Mouse (Mus musculus) testis, adult 2 months (tissue): ENCODE data around the gene Palld. TPM values are rescaled to one million over a fixed set of nuclear protein-coding genes. Genes with fewer than 3 reads are reported as not detected.

Experiments used
- H3K27ac ChIP-seq: fragments of 200-500 bp; 2 replicates; pipeline ENCODE4 v1.5.1; 2012; ENCODE audit warnings: low read depth, low read length; ENCODE audit not compliant: control insufficient read depth, insufficient read depth
- H3K27me3 ChIP-seq: fragments of 200-500 bp; 2 replicates; pipeline ENCODE4 v1.6.1; 2012; ENCODE audit warnings: mild to moderate bottlenecking, low read length, moderate library complexity; ENCODE audit not compliant: control insufficient read depth, insufficient read depth
- H3K36me3 ChIP-seq: fragments of 200-500 bp; 2 replicates; pipeline ENCODE4 v1.6.1; 2012; ENCODE audit warnings: mild to moderate bottlenecking, low read length; ENCODE audit not compliant: control insufficient read depth, insufficient read depth
- H3K4me1 ChIP-seq: fragments of 200-500 bp; 2 replicates; pipeline ENCODE4 v1.6.1; 2012; ENCODE audit warnings: low read length; ENCODE audit not compliant: control insufficient read depth, insufficient read depth
- H3K4me3 ChIP-seq: fragments of 200-500 bp; 2 replicates; pipeline ENCODE4 v1.5.1; 2012; ENCODE audit warnings: low read depth, mild to moderate bottlenecking, low read length, moderate library complexity, mixed read lengths; ENCODE audit not compliant: control insufficient read depth
- CTCF ChIP-seq: fragments of 200-500 bp; IDR thresholded peaks from 2 replicates; pipeline ENCODE4 v1.5.1; 2012; ENCODE audit warnings: low read depth, mild to moderate bottlenecking, inconsistent platforms, low read length, moderate library complexity; ENCODE audit not compliant: control insufficient read depth, insufficient read depth, insufficient replicate concordance
- POLR2A ChIP-seq: fragments of 200-500 bp; IDR thresholded peaks from 2 replicates; pipeline ENCODE4 v1.6.1; 2012; ENCODE audit warnings: low read depth, mild to moderate bottlenecking, inconsistent platforms, low read length, moderate library complexity; ENCODE audit not compliant: control insufficient read depth
- polyA plus RNA-seq: library from polyadenylated mRNA; depleted of rRNA; stranded (reverse); fragments of >200 nt; gene quantifications from 2 replicates; pipeline ENCODE4 v1.2.3, GENCODE M21; 2012

Palld gene
- polyA plus RNA-seq, 1 experiment, result 7.8 TPM

DNA sequence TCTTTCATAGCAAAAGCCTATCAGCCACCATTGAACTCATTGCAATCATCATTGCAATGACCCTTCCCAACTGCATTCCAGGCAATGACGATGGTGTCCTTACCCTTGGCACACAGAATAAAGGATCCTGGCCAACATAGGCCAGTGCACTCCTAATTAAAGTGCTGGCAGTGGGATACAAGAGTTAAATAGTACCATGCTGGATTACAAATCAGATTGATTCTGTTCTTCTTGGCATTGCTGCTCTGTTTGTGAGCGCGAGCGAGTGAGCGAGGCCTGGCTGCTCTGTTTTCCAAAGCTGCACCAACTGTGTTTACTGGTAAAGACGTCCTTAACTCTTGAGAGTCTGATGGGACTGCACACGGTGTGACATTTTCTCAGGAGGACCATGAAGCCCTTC, 37.1 kb downstream of the Palld start:
- Histone ChIP-seq H3K36me3 (no peaks in the 10 kb centered on the region), H3K27me3 (no peaks in the 10 kb centered on the region), H3K27ac (no peak overlapping the region), H3K4me3 (no peak overlapping the region), H3K4me1 (no peaks in the 10 kb centered on the region)
- TF ChIP-seq CTCF, result no peak
- no peak for TF ChIP-seq POLR2A

DNA sequence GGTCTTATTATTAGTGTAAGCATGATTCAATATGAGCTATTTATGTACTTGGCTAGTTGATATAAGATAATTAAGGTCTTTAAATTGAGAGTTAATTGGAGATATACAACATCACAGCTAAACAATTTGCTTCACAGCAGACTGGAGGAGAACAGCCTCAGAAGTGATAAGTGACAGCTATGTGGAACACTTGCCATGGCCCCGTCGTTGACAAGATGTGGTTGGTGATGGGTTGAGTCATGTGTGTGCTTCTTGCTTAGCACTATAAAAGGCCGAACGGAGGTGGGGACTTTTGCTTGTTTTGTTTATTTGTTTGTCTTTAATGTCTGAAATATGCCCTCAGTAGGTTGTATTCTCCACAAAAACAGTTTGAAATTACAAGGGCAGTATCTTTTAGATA, 51.2 kb downstream of the Palld start:
- Histone ChIP-seq H3K27me3 (no peaks in the 10 kb centered on the region), H3K27ac (no peak overlapping the region), H3K4me3 (no peak overlapping the region), H3K4me1 (peaks cover 3% of the 10 kb centered on the region), H3K36me3 (no peaks in the 10 kb centered on the region)
- no peak for TF ChIP-seq CTCF
- no peak for TF ChIP-seq POLR2A

DNA sequence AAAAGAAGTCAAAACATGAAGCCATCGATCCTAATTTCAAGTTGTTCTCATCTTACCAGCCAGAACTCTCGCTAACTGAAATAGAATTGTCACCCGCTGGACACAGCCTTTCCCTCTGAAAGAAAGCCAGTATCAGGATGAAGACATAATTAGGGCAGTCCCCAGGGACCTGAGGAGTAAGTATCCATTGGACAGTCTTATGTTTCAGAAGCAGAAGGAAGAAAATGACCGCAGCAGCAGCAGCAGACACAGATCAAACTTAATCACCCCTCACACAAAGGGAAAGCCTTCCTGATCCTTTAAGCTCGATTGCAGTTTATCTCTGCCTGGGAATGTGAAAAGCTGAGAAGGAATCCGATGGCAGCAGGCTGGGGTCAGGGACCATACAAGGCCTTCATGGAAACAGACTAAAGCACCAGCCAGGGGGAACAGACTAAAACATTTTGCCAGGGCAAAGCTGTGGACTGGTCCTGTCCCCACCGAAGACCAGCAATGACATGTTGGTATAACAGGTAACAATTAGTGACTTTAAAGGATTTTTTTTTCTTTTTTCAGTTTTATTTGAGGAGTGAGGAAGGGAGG, 53.8 kb downstream of the Palld start:
- Histone ChIP-seq H3K27ac (no peak overlapping the region), H3K27me3 (no peaks in the 10 kb centered on the region), H3K4me3 (no peak overlapping the region), H3K4me1 (peaks cover 3% of the 10 kb centered on the region), H3K36me3 (no peaks in the 10 kb centered on the region)
- TF ChIP-seq POLR2A (no peak), CTCF (no peak)

DNA sequence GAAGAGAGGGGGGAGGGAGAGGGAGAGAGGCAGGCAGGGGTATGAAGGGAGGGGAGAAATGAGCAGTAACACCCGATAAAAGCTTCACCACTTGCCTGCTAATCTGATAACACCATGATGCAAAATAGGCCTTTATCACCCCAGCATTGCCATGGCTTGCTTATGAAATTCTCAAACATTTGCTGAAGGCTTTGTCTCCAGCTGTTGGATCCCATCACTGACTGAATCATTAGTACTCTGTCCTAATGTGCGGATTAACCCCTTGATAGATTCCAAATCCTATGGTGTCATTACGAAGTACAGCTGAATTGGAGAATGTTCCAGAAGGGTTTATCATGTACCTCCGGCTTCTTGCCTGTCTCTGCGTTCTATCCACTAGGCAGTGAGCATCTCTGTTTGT, 55.0 kb downstream of the Palld start:
- Histone ChIP-seq H3K4me1 (peaks cover 3% of the 10 kb centered on the region), H3K36me3 (no peaks in the 10 kb centered on the region), H3K27me3 (no peaks in the 10 kb centered on the region), H3K4me3 (no peak overlapping the region), H3K27ac (no peak overlapping the region)
- no peak for TF ChIP-seq POLR2A
- TF ChIP-seq CTCF, result no peak

DNA sequence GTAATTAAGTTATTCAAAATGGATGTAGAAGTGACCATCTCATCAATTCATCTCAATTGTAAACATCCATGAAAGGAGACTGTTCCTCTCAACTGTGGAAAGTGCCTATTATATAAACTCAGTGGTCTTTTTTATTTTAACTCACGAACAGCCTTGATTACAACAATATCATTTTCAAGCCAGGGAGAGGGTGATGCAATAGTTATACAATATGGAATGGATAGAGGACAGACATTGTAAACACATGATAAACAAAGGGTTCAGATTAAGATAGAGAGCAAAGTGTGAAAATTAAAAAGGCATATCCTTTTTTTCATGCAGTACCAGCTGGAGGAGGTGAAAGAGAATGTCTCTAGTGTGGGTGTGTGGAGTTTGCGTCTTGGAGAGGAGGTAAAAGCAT, 57.5 kb downstream of the Palld start:
- TF ChIP-seq CTCF (no peak), POLR2A (no peak)

DNA sequence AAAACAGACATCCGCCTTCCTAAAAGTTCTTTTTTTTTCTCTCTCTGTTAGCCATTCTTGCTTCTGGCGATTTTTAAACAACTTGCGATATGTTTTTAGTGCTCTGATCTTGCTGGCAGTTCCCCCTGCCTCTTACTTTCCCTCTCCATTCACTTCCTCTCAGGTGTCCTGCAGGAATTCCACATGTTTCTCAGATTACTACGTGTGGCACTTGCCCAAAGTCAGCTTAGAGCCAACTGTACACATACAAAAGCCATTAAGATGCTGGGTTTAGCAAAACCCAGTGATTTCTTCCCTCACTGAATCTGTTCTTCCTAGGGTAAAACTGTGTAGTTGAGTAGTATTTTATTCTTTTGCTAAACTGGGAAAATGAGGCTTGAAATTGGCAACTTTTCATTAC, 57.9 kb downstream of the Palld start:
- Histone ChIP-seq H3K27ac (no peak overlapping the region), H3K4me1 (peaks cover 3% of the 10 kb centered on the region), H3K36me3 (no peaks in the 10 kb centered on the region), H3K27me3 (no peaks in the 10 kb centered on the region), H3K4me3 (no peak overlapping the region)
- TF ChIP-seq CTCF (no peak), POLR2A (no peak)

More for the DNA sequence above, 57.5 kb downstream of the Palld start:
- Histone ChIP-seq H3K4me1 (peaks cover 3% of the 10 kb centered on the region), H3K4me3 (no peak overlapping the region), H3K36me3 (no peaks in the 10 kb centered on the region), H3K27ac (no peak overlapping the region), H3K27me3 (no peaks in the 10 kb centered on the region)

DNA sequence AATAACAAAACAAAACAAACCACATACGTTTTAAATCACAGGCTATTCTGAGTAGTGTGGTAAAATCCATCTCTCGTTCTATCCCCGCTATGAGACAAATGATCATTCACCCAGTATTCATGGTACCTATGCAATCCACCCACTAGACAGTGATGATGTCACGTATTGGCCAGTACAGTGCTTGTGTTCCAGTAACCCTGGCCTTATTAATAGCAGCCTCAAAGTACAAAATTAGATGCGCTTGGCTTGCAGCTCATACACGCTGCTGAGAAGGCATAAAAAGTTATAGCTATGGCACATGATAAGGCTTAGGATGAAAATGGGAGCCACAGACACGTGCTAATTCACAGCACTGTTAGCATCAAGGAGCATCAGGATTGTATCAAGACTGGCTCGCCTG, 58.7 kb downstream of the Palld start:
- Histone ChIP-seq H3K36me3 (no peaks in the 10 kb centered on the region), H3K4me1 (peaks cover 2% of the 10 kb centered on the region), H3K27ac (no peak overlapping the region), H3K27me3 (no peaks in the 10 kb centered on the region), H3K4me3 (no peak overlapping the region)
- TF ChIP-seq CTCF (no peak), POLR2A (no peak)

DNA sequence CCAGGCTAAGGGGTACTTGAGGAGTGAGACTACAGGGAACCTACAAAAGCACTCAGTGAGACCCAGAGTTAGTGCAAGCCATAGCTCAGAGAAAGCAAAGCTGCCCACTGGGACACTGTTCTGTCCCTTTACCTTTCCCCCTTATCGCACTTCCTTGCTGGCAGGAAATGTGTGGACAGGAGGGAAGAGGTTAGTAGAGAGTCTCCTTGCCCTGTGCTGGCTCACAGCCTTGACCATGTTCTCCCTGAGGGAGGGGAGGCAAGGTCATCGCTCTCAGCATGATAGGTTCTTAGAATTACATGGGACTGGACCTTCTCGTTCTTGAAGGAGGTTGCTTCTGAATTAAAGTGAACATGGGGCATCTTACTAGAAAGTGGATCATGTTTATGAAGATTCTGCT, 69.3 kb downstream of the Palld start:
- Histone ChIP-seq H3K4me1 (no peaks in the 10 kb centered on the region), H3K36me3 (no peaks in the 10 kb centered on the region), H3K27me3 (no peaks in the 10 kb centered on the region), H3K27ac (no peak overlapping the region), H3K4me3 (no peak overlapping the region)
- TF ChIP-seq CTCF (no peak), POLR2A (no peak)
